Mouse (Mus musculus) kidney, postnatal 14 days (tissue): ENCODE results near the gene Samsn1.
A peak's percentile ranks its signal among the peaks of the same experiment; 100 is the strongest.

Source experiments
- DNase-seq: peaks from one replicate; pipeline ENCODE4 v3.0.0; 2022; ENCODE audit warnings: mixed read lengths

Gene Samsn1

DNA sequence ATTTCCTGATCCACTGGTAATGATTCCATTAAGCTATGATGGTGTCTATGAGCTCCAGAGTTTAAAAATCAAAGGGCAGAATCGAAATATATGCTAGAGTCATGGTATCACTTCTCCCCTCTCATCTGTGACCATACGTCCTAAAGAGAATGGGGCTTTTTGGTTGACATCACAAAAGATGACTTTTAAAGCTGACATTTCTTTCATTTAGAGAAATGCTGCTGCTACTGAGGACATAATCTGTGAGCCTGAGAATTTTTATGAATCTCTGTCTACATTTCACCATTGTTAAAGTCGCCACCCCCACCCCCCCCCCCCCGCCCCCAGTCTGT lies 91.9 kb downstream of the Samsn1 start:
- no peak for DNase-seq

DNA sequence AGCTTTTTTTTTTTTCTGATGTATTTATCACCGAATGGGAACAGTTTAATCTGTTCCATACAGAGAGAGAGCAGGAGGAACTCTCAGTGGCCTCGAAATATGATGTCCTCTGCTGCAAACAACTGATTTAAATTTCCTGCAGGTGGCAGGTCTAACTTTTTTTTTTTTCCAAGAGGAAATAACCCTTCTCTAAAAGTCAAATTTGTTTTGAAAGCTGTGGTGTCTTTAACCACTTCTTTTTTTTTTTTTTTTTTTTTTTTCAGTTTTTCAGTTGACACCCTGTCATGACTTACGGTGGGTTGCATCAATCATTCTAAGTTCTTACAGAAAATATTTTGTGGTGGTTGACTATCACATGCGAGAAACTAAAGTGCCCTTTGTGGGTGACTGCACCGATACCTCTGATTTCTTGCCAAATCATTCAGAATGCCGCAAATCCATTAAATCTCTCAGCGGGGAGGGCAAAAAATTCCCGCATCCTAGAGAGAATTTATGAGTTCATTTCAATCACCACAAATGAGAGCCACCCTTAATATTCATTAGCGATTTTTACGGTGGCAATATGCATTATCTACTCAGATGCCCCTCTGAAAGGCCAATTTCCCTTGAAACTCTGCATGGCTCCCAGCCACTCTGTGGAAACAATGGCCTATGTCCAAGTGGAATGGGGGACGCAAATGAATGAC lies 92.4 kb downstream of the Samsn1 start:
- DNase-seq: no peak

GRCm38 (mm10) chr16:75926511-75926910 lies 95.6 kb downstream of the Samsn1 start:
- no peak for DNase-seq

DNA sequence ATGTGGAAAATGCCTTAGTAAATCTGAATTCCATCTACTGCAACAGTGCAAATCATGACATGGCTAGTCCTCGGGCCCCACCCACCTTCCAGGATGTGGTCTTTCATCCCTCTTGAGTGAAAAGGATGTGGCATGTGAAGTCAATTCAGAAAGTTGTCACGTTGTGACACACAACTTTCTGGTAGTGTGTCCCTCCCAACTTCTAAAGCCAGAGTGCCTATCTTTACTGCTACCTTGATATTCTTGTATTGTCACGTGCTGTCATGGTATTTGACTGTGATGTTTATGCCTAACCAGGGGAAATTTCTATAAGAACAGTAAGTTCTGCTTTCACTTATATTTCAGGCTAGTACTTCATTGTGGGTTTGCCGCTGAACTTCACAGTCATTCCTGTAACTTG lies 101.2 kb downstream of the Samsn1 start:
- no peak for DNase-seq

- DNase-seq: no peak
Observed at GRCm38 (mm10) chr16:75919298-75919697, 102.8 kb downstream of the Samsn1 start.

- no peak for DNase-seq
Observed at GRCm38 (mm10) chr16:75917712-75918111, 104.4 kb downstream of the Samsn1 start.

GRCm38 (mm10) chr16:75912051-75912450 lies 110.0 kb downstream of the Samsn1 start:
- DNase-seq: no peak

DNA sequence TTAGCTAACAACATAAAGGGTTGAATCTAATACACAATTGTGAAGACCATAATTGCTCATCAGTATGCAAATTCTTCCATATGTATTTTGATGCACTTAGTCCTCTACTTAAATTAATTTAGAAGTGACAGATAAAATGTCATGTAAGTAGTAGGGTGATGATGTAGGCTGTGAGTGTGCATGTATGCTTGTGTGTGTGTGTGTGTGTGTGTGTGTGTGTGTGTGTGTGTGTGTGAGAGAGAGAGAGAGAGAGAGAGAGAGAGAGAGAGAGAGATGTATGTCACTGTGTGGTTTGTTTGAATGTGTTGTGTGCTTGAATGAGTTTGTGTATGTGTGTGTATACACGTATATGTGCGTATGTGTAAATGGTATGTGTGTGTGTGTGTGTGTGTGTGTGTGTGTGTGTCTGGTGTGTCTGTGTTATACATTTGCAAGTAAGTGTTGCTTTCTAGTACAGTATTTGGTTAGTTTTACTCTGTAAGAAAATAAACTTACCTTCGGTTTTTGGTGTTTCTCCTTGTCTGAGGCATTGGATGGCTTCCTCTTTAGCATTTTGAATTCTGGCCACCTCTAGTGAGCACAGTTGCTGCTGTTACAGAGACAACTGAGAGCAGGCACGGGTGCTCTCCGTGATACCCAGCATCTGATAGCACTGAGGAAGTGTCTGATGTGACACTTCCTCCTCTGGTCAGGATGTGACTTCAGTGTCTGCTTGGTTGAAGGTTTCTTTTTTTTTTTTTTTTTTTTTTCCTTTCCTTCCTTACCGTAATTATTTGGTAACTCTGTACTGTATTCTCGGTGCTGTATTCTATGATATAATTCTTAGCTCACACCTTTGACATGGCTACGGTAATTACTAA lies 113.2 kb downstream of the Samsn1 start:
- peak; percentile 27 for DNase-seq

DNA sequence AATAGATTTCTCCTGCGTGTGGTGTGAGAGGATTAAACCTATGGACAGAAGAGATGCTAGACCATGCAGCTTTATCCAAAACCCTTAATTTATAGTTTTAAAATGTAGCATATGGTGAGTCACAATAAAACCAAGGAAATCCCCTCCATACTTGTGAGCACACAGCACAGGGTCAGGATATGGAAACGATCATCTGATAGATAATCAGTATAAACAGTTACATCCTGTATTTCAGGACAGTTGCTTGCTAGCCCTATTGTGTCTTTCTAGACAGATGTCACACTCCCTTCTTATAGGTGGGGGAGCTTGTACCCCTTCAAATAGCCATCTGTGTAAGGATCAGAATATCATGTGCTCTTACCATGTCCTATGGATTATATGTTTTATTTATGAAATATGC lies 115.3 kb downstream of the Samsn1 start:
- DNase-seq: no peak

DNA sequence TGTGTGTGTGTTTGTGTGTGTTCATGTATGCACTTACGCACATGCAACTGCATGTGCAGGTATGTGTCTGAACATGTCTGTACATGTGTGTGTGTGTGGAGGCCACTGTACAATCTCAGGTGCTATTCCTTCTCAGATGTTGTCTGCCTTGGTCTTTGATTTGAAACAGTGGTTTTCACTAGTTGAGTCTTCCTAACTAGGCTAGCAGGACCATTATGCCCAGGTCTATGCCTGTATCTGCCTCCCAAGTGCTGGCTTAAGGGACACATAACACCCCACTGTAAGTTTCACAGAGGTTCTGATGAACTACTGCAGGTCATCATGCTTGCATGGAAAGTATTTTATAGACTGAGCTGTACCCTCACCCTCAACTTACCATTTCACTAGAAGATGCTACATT lies 115.8 kb downstream of the Samsn1 start:
- DNase-seq: no peak

GRCm38 (mm10) chr16:75905324-75905723 lies 116.8 kb downstream of the Samsn1 start:
- no peak for DNase-seq

GRCm38 (mm10) chr16:75904072-75904471 lies 118.0 kb downstream of the Samsn1 start:
- no peak for DNase-seq

GRCm38 (mm10) chr16:75903028-75903427 lies 119.1 kb downstream of the Samsn1 start:
- DNase-seq: no peak

DNA sequence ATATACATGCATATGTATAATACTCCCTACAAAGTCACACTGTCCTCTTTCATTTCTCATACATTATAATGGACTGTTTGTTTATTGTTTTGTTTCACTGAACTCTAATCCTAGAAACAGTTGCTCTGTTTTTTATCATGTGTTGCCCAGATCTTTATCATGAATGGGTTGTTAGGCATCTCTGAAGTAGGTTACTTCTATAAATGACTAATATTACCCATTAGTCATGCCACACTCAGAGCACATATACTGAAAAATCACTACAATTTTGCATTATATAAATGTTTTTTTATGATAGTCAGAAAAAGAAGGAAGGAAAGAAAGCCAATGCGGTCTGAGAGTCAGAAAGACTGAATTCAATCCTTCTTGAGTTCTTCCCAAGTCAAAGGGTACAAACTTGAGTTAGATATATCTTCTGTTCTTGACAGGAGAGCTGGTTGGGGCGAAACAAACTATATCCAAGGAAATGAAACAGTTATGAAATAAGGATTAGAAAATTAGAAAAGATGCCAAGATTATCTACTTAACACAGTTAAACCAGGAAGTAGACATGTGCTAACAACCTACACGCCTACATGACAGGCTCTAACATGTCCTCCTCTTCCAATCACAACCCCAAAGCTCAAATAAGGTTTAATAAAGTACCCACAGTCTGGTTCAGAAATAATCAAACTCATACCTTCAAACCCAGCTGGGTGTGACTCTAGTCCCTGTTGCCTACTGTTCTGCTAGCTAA lies 122.0 kb downstream of the Samsn1 start:
- no peak for DNase-seq

DNA sequence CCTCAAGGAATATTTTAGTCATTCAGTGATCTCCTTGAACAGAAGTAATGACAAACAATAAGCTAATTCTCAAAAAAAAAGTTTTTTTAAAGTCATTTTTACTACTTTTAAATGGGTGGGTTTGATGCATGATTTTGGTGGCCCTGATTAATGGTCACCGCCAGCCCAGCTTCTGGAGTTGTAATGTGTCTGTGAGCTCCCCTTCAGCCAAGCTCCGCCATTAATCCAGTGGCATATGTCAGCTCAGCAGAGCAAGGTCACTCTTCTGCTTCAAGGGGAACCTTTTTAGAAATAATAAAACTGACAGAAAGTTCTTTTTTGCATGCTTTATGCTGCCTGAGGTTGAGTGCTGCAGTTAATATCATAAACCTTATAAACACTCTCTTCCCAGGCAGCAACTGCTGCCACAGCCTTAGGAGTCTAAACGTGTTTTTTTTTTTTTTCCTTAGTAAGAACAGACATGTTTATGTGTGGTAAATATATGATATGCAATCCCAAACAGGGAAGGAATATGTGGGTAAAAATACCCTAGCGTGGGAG lies 124.2 kb downstream of the Samsn1 start:
- DNase-seq: peak; percentile 14

DNA sequence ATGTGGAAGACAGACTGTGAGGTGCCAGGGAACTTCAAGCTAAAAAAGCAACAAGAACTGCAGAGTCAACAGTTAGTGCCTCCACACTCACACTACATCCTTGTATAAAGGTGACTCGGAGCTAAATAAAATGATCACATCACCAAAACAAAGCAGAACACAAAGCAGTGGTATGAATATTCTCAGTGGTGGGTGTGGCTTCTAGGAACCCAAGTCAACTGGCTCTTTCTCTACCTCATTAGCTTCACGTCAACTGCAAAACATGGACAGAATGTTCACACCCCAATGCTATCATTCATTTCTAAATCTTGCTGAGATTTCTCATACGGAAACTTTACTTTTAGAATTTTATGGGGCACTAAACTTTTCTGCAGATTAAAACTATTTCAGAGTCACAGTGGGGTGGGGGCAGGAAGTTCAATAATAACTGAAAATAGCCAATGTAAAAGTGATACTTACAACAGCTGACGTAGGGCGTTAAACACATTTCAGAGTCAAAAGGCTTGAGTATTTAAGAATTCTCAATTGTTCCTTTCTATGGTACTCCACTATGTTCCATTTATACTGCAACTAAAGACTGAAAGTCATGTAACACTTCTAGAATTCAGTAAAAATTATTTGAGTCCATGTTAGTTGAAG lies 127.7 kb downstream of the Samsn1 start:
- DNase-seq: no peak

DNA sequence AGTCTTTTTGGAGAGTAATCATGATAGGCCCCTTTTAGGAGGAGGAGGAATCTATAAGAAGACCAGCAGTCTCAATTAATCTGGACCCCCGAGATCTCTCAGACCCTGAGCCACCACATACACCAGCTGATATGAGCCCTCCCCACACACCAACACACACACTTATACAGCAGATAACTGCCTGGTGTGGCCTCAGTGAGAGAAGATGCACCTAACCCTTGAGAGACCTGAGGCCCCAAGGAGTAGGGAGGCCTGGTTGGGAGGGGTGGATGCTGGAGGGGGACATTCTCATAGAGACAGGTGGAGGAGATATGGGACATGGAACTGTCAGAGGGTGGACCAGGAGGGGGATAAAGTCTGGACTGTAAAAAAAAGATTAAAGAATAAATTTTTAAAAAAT lies 128.6 kb downstream of the Samsn1 start:
- DNase-seq: no peak

DNA sequence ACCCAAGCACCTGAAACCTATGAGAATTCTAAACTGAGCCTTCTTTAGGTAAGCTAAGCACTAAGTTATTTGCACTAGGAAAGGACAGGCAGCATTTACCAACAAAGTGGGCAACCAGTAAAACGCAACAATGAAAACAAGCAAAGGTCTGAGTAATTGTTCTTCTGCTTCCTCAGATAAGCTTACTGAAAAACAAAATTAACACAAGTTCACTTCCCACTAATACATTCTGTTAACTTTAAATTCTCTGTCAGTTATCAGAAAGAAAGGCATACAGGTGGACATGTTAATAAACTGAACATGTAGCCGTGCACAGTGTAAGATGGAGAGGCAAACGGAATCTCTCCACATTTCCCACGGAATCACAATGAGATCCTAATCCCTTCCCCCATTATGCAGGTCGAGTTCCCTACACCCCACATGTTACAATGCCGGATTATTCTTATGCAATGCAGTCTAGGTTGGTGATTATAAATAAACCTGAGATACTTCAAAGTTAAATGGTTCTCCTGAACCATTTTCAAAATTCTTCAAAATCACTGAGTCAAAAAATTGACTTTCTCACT lies 132.9 kb downstream of the Samsn1 start:
- no peak for DNase-seq

GRCm38 (mm10) chr16:75887203-75887602 lies 134.9 kb downstream of the Samsn1 start:
- no peak for DNase-seq

DNA sequence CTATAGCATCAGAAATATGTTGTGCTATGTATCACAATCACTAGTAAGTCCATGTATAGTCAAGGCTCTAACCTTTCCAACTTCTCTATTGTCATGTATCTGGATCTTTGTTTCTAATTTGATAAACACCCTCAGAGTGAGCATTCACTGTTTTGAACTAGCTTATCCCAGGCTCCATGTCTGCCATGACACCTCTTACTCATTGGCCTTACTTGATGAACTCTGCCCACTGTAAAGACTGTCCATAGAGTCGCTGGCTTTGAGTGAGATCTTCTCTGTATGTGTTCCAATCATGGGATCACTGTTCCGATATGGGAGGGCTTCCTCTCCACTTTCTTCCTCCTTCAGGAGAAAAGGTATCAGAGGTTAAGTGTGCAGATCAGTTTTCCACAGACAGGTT lies 143.2 kb downstream of the Samsn1 start:
- no peak for DNase-seq

- DNase-seq: no peak
Observed at GRCm38 (mm10) chr16:75877170-75877569, 144.9 kb downstream of the Samsn1 start.

DNA sequence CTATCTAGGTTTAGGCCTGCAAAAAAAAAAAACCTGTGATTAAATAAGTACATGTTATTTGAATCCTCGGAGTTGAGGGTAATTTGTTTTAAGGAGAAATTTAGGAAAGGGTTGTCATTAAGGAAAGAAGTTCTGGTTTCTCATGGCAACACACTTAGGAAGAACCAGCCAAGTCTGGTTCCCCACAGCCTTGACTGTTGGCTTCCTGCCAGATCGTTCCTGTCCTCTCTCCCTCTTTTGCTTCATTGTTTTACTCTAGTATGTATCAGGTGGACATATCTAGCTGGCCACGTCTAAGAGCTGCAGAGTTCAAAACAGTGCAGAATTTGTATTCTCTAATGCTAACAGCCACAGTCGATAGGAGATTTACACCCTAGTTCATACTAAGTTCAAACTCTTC lies 146.2 kb downstream of the Samsn1 start:
- no peak for DNase-seq

- DNase-seq: no peak
Observed at GRCm38 (mm10) chr16:75874508-75874907, 147.6 kb downstream of the Samsn1 start.
